Mouse (Mus musculus) olfactory bulb, adult 2 months (tissue): ENCODE data around the gene Ccr8. TPM values are rescaled to one million over a fixed set of nuclear protein-coding genes. Genes with fewer than 3 reads are reported as not detected.

ENCODE experiments used
- H3K27ac ChIP-seq: fragments of 200-500 bp; 2 replicates; pipeline ENCODE4 v1.5.1; 2012; ENCODE audit warnings: low read depth, low read length; ENCODE audit not compliant: insufficient read depth
- H3K4me1 ChIP-seq: fragments of 200-500 bp; 2 replicates; pipeline ENCODE4 v1.6.1; 2012; ENCODE audit warnings: low read length; ENCODE audit not compliant: control insufficient read depth, insufficient read depth
- H3K4me3 ChIP-seq: fragments of 200-500 bp; 2 replicates; pipeline ENCODE4 v1.5.1; 2012; ENCODE audit warnings: mild to moderate bottlenecking, low read depth, low read length, moderate library complexity; ENCODE audit not compliant: insufficient read depth
- CTCF ChIP-seq: fragments of 200-500 bp; IDR thresholded peaks from 2 replicates; pipeline ENCODE4 v1.5.1; 2012; ENCODE audit warnings: low read depth, mild to moderate bottlenecking, low read length, moderate library complexity; ENCODE audit not compliant: insufficient read depth
- POLR2A ChIP-seq: fragments of 200-500 bp; IDR thresholded peaks from 2 replicates; pipeline ENCODE4 v1.6.1; 2012; ENCODE audit warnings: mild to moderate bottlenecking, low read depth, low read length, moderate library complexity; ENCODE audit not compliant: insufficient read depth
- WGBS: fragments of 180-500 bp; shearing (Covaris S2); methylation state at CpG from one replicate; pipeline ENCODE4 v1.1.7; 2018; 5-methylcytosine and 5-hydroxymethylcytosine counted together
- polyA plus RNA-seq: library from polyadenylated mRNA; stranded (reverse); fragments of >200 nt; gene quantifications from 2 replicates; pipeline ENCODE4 v1.2.4, GENCODE M21; 2012; ENCODE audit warnings: low replicate concordance; ENCODE audit not compliant: missing spikeins, insufficient read depth, insufficient read length

Gene Ccr8
- polyA plus RNA-seq, 1 experiment: not detected

DNA sequence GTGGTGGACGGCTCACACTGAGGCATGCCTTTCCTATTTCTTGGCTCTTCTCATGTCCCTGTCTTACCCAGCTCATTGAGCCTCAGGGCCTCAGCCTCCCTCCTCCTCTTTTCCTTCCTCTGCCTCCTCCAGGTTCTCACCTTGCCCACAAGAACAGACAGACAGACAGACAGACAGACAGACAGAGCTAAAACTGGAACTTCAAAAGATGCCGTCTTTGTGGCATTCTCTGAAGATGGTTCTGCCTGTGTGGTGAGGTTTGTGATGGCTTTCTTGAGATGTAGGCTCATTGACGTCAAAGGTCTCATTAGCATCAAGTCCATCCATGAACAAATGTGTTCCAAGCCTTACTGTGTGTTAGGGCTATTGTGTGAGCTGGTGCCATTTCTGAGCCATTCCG lies 9.2 kb upstream of the Ccr8 start:
- no peak overlapping the region for H3K27ac ChIP-seq
- TF ChIP-seq CTCF (no peak), POLR2A (no peak)
- peaks cover 3% of the 10 kb centered on the region; the same call in 1 of the 2 replicates for H3K4me1 ChIP-seq
- no peak overlapping the region for H3K4me3 ChIP-seq
- 79% methylated on average over 4 of the region's 4 CpGs for WGBS

GRCm38 (mm10) chr9:120083158-120083894 lies 8.6 kb upstream of the Ccr8 start:
- Histone ChIP-seq H3K27ac (no peak overlapping the region), H3K4me1 (peaks cover 3% of the 10 kb centered on the region; the same call in 1 of the 2 replicates), H3K4me3 (no peak overlapping the region)
- whole genome bisulfite sequencing: 86% methylated on average over 18 of the region's 18 CpGs
- no peak for TF ChIP-seq POLR2A
- no peak for TF ChIP-seq CTCF

- H3K4me3 ChIP-seq: no peak overlapping the region
- 73% methylated on average over 9 of the region's 9 CpGs for WGBS
- H3K4me1 ChIP-seq: peaks cover 3% of the 10 kb centered on the region; the same call in 1 of the 2 replicates
- TF ChIP-seq POLR2A (no peak), CTCF (no peak)
- no peak overlapping the region for H3K27ac ChIP-seq
These were observed 7.5 kb upstream of the Ccr8 start for GRCm38 (mm10) chr9:120084406-120084805.

GRCm38 (mm10) chr9:120089125-120089524 lies 2.8 kb upstream of the Ccr8 start:
- no peak overlapping the region for H3K4me3 ChIP-seq
- 84% methylated on average over 7 of the region's 7 CpGs for WGBS
- H3K27ac ChIP-seq: no peak overlapping the region
- TF ChIP-seq CTCF: no peak
- no peak for TF ChIP-seq POLR2A
- no peaks in the 10 kb centered on the region for H3K4me1 ChIP-seq

- WGBS: 87% methylated on average over 10 of the region's 10 CpGs
- Histone ChIP-seq H3K4me1 (no peaks in the 10 kb centered on the region), H3K4me3 (no peak overlapping the region), H3K27ac (no peak overlapping the region)
- TF ChIP-seq POLR2A (no peak), CTCF (no peak)
These were observed 828 bp upstream of the Ccr8 start for GRCm38 (mm10) chr9:120091086-120091485.

DNA sequence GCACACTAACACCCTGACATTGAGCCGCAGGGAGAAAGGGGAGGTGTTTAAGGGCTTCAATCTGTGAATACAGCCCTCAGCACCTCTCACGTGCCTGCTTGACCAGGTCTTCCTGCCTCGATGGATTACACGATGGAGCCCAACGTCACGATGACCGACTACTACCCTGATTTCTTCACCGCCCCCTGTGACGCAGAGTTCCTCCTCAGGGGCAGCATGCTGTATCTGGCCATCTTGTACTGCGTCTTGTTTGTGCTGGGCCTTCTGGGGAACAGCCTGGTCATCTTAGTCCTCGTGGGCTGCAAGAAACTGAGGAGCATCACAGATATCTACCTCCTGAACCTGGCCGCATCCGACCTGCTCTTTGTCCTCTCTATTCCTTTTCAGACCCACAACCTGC lies 1.8 kb downstream of the Ccr8 start:
- TF ChIP-seq CTCF (no peak), POLR2A (no peak)
- Histone ChIP-seq H3K4me1 (peaks cover 4% of the 10 kb centered on the region; the same call in 1 of the 2 replicates), H3K4me3 (no peak overlapping the region), H3K27ac (no peak overlapping the region)
- WGBS: 93% methylated on average over 13 of the region's 13 CpGs

DNA sequence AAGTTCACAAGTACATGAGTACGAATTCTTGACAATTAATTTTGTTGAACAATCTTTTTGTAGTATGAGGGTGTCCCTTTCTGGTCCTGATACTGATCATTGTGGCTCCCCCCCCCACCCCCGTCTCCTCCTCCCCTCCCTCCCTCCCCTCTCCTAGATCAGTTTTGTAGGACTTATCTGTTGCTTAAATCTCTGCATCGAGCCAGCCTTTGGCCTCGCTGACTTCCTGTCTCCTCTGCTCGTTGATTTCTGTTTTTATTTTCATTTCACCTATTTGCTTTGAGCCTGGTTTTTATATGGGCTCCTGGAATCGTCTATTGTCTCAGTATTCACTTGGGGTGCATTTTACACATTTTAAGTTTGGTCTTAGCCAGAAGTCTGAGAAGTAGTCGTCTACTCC lies 4.0 kb downstream of the Ccr8 start:
- Histone ChIP-seq H3K4me3 (no peak overlapping the region), H3K4me1 (peaks cover 4% of the 10 kb centered on the region; the same call in 1 of the 2 replicates), H3K27ac (no peak overlapping the region)
- 69% methylated on average over 7 of the region's 7 CpGs for WGBS
- no peak for TF ChIP-seq CTCF
- no peak for TF ChIP-seq POLR2A

GRCm38 (mm10) chr9:120098682-120099081 lies 6.8 kb downstream of the Ccr8 start:
- H3K27ac ChIP-seq: no peak overlapping the region
- peaks cover 4% of the 10 kb centered on the region; the same call in 1 of the 2 replicates for H3K4me1 ChIP-seq
- WGBS: 17% methylated on average over 7 of the region's 7 CpGs
- no peak for TF ChIP-seq CTCF
- no peak for TF ChIP-seq POLR2A
- H3K4me3 ChIP-seq: no peak overlapping the region

- WGBS: 88% methylated on average over 8 of the region's 8 CpGs
- Histone ChIP-seq H3K27ac (no peak overlapping the region), H3K4me1 (peaks cover 4% of the 10 kb centered on the region; the same call in 1 of the 2 replicates), H3K4me3 (no peak overlapping the region)
- no peak for TF ChIP-seq POLR2A
- TF ChIP-seq CTCF: no peak
These were observed 7.4 kb downstream of the Ccr8 start for GRCm38 (mm10) chr9:120099304-120099703.
